Mouse (Mus musculus) layer of hippocampus, adult 9-10 months (tissue): ENCODE data around the gene Gna15.

Experiments used
- DNase-seq: peaks from one replicate; pipeline ENCODE4 v3.0.0; 2022; ENCODE audit warnings: low spot score

Gna15 gene

GRCm38 (mm10) chr10:81524051-81524605 lies at the start of gene Gna15:
Gene Gna15, minus strand, starts transcription at chr10:81524225.
- DNase-seq = no peak

DNA sequence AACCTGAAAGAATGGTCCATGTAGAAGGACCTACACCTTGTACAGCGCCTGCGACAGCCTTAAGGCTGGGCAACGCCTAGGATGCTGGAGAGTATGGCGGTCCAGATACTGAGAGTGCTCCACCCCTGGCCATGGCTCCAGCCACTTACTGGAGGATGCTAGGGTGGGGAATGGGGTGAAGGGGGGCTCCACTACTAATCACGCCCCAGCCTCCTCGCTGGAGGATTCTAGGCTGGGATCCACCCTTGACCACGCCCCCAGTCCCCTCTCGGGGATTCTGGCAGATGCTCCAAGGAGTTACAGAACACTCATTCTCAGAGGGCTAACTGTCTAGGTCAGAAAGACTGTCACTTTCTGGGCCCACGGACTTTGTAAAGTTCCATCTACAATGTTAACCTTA lies 49.0 kb upstream of the Gna15 start:
- DNase-seq = no peak

DNA sequence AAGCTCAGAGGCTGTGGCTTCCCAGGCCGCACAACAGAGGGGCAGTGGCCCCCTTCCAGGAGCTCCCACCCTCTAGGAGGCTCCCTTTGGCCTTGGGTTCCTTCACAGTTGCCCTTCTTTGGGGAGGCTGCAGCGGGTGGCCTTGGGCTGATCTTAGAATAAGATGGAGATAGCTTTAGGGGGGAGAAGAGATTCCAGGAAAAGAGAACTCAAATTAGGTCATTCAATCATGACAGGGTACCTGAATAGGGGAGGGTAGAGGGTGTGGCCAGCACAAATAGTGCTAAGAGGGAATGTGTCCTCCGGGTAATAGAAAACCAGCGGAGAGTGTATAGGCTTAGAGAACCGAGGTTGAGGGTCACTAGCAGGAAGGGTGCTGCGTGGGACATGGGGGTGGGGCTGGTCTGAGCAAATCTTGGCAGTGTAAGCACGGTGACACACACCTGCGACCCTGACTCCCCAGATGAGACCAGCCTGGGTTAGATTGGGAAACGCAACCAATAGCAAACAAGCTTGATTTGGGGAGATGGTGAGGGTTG lies 48.2 kb upstream of the Gna15 start:
- DNase-seq = no peak

DNA sequence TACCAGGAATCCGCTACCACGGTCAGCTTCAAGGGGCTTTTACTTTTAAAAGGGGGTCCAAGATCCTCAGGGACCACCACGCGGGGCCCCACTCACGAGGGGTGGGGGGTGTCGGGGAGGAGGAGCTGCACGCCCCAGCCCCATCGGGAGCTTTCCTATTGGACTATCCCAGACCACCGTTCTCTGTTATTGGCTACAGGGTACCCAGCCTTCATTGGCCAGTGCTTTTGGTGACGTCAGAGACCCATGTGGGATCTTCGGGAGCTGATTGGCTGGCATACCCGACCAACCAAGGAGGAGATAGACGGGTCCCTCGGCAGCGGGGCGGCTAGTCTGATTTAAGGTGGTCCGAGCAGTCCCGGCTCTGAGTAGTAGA lies 47.5 kb upstream of the Gna15 start:
- peak; percentile 100 for DNase-seq

DNA sequence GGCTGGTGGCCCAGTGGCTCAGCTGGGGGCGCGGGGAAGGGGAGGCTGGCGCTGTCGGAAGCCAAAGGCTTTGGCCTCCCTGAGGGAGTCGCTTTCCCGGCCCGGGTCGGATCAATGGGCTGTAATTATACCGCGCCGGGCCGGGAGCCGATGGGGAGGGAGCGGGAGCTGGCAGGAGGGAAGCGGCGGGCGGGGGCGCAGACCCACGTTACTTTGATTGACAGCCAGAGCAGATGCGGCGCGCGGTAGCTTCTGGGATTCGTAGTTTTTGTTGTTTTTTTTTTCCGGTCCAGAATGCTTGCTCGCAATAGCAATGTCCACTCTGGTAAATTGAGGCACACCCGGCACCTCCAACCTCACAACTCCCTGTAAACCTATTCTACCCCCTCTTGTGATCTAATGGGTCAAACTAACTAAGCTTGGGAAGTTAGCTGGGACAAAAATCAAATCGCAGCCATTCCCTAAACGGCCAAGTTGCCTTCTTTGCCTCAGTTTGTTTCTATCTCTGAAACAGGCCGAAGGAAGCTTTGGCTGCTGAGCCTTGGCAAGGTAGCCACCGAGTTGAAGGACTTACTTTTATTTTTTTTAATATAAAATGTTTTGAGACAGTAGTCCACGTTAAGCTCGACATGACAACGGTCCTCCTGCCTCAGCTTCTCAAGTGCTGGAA lies 46.9 kb upstream of the Gna15 start:
- DNase-seq = peak; percentile 80

- no peak for DNase-seq
Measured at GRCm38 (mm10) chr10:81570238-81570800, 46.3 kb upstream of the Gna15 start.

DNA sequence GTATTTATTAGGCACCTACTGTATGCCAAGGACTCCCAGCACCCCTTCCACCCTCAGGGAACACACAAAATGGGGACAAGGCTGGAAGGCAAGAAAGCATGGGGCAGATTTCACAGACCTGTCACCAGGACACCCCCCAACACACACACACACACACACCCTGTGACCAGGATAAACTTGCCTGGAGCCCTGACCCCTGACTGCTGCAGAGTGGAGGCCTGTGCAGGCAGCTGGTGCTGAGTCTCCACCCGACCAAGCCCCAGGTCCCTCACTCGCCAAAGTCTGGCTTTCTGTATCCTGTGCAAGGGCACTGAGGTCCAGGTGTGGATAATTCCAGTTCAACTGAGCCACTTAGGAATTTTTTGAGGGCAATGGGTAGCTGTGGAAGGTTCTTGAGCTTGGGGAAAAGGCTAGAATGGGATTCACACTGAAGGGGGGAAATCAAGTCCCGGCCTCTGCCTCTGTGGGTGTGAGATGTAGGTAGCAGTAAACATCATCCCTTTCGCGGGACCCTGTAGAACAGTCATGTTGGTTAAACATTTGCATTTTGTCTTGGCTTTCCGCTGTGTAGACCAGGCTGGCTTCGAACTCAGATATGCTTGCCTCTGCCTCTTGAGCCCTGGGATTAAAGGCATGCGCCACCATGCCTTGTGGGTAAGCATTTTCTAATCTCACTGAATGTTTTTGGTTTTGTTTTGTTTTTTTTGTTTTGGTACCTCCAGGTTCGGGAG lies 45.6 kb upstream of the Gna15 start:
- DNase-seq = no peak

DNA sequence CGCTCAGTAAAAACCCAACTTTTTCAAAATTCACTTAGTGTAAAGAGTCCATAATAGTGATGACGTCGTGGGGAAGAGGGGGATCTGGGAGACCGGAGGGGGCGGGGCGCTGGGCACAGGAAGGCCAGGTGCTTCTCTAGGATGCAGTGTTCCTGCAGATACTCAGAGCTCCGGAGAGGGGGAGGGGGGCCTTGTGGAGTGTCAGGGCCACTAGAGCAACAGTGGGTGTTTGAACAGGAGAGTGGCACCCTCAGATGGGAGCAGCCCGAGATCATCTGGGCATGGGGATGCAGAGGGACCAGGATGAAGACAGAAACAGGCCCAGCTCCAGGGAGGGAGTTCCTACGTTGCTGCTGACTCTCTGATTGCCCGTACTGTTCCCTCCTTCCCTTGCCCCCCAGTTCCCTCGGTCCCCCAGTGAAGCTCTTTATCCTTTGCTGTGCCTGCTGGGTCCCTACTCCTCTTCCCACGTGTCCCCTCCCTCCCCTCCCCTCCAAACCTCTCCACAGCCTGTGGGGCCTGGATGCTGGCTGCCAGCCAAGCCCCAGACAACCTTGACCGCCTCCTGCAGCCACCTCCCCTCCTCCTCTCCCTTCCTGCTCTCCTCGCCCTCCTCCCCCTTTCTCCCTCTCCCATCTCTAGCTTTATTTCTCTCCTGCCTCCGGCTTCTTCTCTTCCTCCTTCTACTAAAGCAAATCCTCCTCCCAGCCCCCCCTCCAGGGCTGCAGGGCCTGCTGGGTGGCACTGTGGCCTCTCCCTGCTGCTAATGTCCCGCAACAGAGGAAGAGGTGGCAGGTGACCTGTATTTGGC lies 44.6 kb upstream of the Gna15 start:
- DNase-seq = no peak

GRCm38 (mm10) chr10:81565257-81566228 lies 41.5 kb upstream of the Gna15 start:
- no peak for DNase-seq

- no peak for DNase-seq
Measured at GRCm38 (mm10) chr10:81564734-81565133, 40.7 kb upstream of the Gna15 start.

- no peak for DNase-seq
Measured at GRCm38 (mm10) chr10:81564216-81564615, 40.2 kb upstream of the Gna15 start.

- DNase-seq = no peak
Measured at GRCm38 (mm10) chr10:81563481-81563880, 39.5 kb upstream of the Gna15 start.

DNA sequence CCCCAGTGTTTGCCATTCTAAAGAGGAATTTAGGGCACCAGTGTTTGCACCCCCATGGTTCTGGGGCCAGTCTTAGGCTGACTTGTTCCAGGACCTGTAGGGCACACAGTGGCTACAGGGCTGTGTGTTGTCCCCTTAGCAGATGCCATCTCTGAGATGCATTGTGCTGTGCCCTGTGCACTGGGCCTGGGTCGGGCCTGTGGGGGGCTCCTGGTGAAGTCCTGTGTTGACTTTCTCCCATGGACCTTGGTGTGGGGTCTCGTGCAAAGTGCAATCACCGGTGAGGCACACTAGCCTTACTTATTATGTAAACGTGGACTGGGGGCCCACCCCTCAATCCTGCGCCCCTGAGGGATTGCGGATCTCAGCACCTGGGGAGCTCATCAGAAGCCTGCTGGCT lies 38.4 kb upstream of the Gna15 start:
- DNase-seq = no peak

- DNase-seq = no peak
Measured at GRCm38 (mm10) chr10:81560719-81561459, 36.9 kb upstream of the Gna15 start.

DNA sequence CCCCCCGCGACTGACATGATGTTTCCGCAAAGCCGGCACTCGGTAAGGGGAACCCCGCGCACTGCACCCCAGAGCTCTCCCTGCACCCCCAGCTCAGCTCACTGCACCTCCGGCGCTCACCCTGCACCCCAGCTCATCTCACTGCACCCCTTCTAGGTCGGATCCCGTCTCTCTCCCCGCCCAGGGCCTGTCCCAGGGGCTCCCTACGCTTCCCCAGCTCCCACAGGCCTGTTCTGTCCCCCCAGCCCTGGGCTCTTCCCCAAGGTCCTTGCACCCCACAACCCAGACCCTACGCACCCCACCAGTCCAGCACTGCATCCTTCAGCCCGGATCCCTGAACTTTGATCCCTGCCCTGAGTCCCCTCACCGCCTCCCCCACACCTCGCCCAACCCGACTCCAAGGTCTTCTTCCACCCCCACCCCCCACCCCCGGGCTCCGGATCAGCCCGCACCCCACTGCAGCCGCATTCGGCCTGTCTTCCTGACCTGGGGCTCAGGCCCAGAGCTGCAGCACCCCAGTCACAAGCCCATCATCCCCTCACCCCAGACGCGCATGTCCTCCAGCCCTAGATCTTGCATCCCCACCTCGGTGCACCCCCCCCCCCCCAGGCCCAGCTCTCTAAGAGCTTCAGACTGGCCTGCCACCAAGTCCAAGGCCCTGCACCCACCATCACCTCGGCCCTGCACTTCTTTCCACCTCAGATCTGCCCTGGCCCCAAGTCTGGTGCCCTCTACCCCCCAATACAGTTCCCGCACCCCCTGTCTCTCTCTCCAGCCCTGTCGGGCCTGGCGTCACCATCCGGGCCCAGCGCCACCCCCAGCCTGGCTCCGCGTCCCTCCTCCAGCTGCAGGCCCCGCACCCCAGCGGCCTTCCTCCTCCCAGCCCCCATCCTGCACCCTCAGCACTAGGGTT lies 35.9 kb upstream of the Gna15 start:
- no peak for DNase-seq

GRCm38 (mm10) chr10:81559163-81559626 lies 35.2 kb upstream of the Gna15 start, which contains the start of gene Aes:
Gene Aes, plus strand, starts transcription at chr10:81559488.
- no peak for DNase-seq

- DNase-seq = no peak
Measured at GRCm38 (mm10) chr10:81557491-81557890, 33.5 kb upstream of the Gna15 start.

GRCm38 (mm10) chr10:81556282-81556681 lies 32.3 kb upstream of the Gna15 start:
- DNase-seq = no peak
